Mouse (Mus musculus): Measurements from ENCODE around the gene Cacng7.

GRCm38 (mm10) chr7:3347366-3348287, 14.9 kb downstream of the Cacng7 start:
- TF ChIP-seq ELF1 (IDR thresholded peaks at IDR 0.05; ENCODE audit: low read depth, low read length): no peak
- TF ChIP-seq EP300 (IDR thresholded peaks at IDR 0.05; ENCODE audit: low read depth in 1 of 2, low read length in 2 of 2): no peak

All from MEL (cell line).